Mouse (Mus musculus): Measurements from ENCODE around the gene Fam168b. TPM values are rescaled to one million over a fixed set of nuclear protein-coding genes. Genes with fewer than 3 reads are reported as not detected.
A peak's percentile ranks its signal among the peaks of the same experiment; 100 is the strongest.

Gene Fam168b
- polyA plus RNA-seq, 1 experiment from 2014 or later, result 78.0 TPM

GRCm38 (mm10) chr1:34865866-34866265 lies 23.0 kb upstream of the Fam168b start:
- H3K9ac ChIP-seq, result no peak overlapping the region

GRCm38 (mm10) chr1:34864243-34864642 lies 21.4 kb upstream of the Fam168b start:
- WGBS, result 79% methylated on average over 7 of the region's 7 CpGs
- ATAC-seq (ENCODE audit: insufficient number of reproducible peaks, low FRiP score, low TSS enrichment, low read depth), result no peak
- Histone ChIP-seq H3K9ac (no peak overlapping the region), H3K27me3 (no peaks in the 10 kb centered on the region), H3K4me2 (replicated peaks) (no peak overlapping the region), H3K9me3 (replicated peaks) (no peaks in the 10 kb centered on the region), H3K36me3 (0 out of 2 replicates have a peak, but pooled peaks cover 5% of the 10 kb centered on the region), H3K4me3 (replicated peaks) (no peak overlapping the region), H3K27ac (replicated peaks) (no peak overlapping the region), H3K4me1 (no peaks in the 10 kb centered on the region)

More at GRCm38 (mm10) chr1:34865866-34866265, 23.0 kb upstream of the Fam168b start:
- Histone ChIP-seq H3K27me3 (no peaks in the 10 kb centered on the region), H3K27ac (replicated peaks) (no peak overlapping the region), H3K4me3 (replicated peaks) (no peak overlapping the region), H3K4me1 (no peaks in the 10 kb centered on the region), H3K4me2 (replicated peaks) (no peak overlapping the region), H3K9me3 (replicated peaks) (no peaks in the 10 kb centered on the region), H3K36me3 (0 out of 2 replicates have a peak, but pooled peaks cover 5% of the 10 kb centered on the region)
- no peak for ATAC-seq (ENCODE audit: insufficient number of reproducible peaks, low FRiP score, low TSS enrichment, low read depth)
- 87% methylated on average over 9 of the region's 9 CpGs for WGBS

DNA sequence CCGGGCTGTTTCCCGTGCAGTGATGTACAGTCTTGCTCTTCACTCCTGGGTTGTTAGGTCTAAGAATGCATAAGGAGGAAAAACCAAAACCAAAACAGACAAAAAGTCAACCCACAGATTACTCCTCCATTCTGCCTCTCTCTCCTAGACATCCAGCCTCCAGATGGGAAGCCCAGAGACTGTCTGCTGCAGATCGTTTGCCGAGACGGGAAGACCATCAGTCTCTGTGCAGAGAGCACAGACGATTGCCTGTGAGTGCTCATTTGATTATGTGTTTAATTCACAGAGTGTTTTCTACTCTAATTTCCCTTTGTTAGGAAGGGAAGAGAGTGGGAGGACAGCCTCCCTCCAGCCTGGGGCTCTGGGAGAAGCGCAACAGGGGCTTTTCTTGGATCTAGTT lies 20.5 kb upstream of the Fam168b start:
- ATAC-seq (ENCODE audit: insufficient number of reproducible peaks, low FRiP score, low TSS enrichment, low read depth), result no peak
- H3K27me3 ChIP-seq, result no peaks in the 10 kb centered on the region
- H3K9me3 ChIP-seq (replicated peaks), result no peaks in the 10 kb centered on the region
- 79% methylated on average over 7 of the region's 7 CpGs for WGBS
- H3K4me1 ChIP-seq, result no peaks in the 10 kb centered on the region
- H3K4me2 ChIP-seq (replicated peaks), result no peak overlapping the region
- 0 out of 2 replicates have a peak, but pooled peaks cover 5% of the 10 kb centered on the region for H3K36me3 ChIP-seq
- H3K9ac ChIP-seq, result no peak overlapping the region
- H3K4me3 ChIP-seq (replicated peaks), result no peak overlapping the region
- H3K27ac ChIP-seq (replicated peaks), result no peak overlapping the region

DNA sequence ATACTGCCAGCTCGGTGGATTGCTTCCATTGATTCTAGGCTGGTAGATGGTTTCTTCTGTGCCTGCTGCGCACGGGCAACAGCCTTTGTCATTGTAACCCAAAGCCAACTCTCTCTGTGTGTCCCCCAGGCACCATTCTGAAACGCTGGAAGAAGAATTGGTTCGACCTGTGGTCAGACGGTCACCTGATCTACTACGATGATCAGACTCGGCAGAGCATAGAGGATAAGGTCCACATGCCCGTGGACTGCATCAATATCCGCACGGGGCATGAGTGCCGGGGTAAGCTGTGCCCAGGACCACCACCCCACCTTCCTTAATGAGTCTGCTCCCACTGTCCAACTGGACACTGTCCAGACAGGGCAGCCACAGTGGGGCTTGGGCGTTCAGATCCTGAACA lies 20.0 kb upstream of the Fam168b start:
- no peaks in the 10 kb centered on the region for H3K27me3 ChIP-seq
- H3K9ac ChIP-seq, result no peak overlapping the region
- H3K4me2 ChIP-seq (replicated peaks), result no peak overlapping the region
- 89% methylated on average over 13 of the region's 13 CpGs for WGBS
- no peaks in the 10 kb centered on the region for H3K4me1 ChIP-seq
- 0 out of 2 replicates have a peak, but pooled peaks cover 5% of the 10 kb centered on the region for H3K36me3 ChIP-seq
- no peak overlapping the region for H3K27ac ChIP-seq (replicated peaks)
- H3K9me3 ChIP-seq (replicated peaks), result no peaks in the 10 kb centered on the region
- H3K4me3 ChIP-seq (replicated peaks), result no peak overlapping the region
- ATAC-seq (ENCODE audit: insufficient number of reproducible peaks, low FRiP score, low TSS enrichment, low read depth), result no peak

DNA sequence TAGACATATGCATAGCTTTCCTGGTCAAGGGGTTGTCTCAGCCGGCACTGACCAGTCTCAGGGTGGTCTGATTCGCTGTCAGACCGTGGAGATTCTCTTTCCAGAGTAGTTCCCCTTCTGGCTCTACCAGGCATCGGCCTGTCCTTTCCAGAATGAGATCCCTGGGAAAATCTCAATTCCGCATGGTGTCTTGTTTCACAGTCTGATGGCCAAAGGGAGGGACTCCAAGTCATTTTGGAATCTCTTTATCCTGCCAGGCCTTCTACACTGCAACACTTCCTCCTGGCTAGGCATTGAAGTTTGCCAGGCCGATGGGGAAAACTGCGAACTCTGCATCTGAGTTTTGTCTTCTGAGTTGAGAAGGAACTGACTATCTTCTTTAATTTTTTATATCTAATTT lies 17.3 kb upstream of the Fam168b start:
- no peak overlapping the region for H3K4me2 ChIP-seq (replicated peaks)
- no peak overlapping the region for H3K9ac ChIP-seq
- H3K9me3 ChIP-seq (replicated peaks), result no peaks in the 10 kb centered on the region
- H3K4me1 ChIP-seq, result no peaks in the 10 kb centered on the region
- 0 out of 2 replicates have a peak, but pooled peaks cover 5% of the 10 kb centered on the region for H3K36me3 ChIP-seq
- no peaks in the 10 kb centered on the region for H3K27me3 ChIP-seq
- H3K4me3 ChIP-seq (replicated peaks), result no peak overlapping the region
- ATAC-seq (ENCODE audit: insufficient number of reproducible peaks, low FRiP score, low TSS enrichment, low read depth), result no peak
- 85% methylated on average over 7 of the region's 7 CpGs for WGBS
- no peak overlapping the region for H3K27ac ChIP-seq (replicated peaks)

DNA sequence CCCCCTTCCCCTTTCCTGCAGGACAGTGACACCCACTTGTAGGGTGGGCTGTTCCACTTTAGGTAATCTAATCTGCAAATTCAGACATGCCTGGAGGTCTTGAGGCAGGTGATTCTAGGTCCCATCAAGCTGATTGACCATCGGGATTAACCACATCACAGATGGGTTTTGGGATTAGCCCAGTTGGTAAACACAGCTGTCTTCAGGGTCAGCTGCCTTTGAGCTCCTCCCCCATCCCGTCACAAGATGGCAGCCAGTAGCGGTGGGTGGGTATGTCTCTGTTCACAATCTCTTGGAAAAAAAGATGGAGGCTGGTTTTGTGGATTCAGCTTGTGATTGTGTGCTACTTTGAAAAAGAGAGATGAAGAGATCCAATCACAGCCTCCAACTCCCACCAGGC lies 16.9 kb upstream of the Fam168b start:
- WGBS, result 88% methylated on average over 3 of the region's 3 CpGs
- H3K36me3 ChIP-seq, result 0 out of 2 replicates have a peak, but pooled peaks cover 5% of the 10 kb centered on the region
- H3K9me3 ChIP-seq (replicated peaks), result no peaks in the 10 kb centered on the region
- no peak overlapping the region for H3K9ac ChIP-seq
- no peaks in the 10 kb centered on the region for H3K27me3 ChIP-seq
- H3K27ac ChIP-seq (replicated peaks), result no peak overlapping the region
- no peak for ATAC-seq (ENCODE audit: insufficient number of reproducible peaks, low FRiP score, low TSS enrichment, low read depth)
- H3K4me1 ChIP-seq, result no peaks in the 10 kb centered on the region
- H3K4me2 ChIP-seq (replicated peaks), result no peak overlapping the region
- no peak overlapping the region for H3K4me3 ChIP-seq (replicated peaks)

DNA sequence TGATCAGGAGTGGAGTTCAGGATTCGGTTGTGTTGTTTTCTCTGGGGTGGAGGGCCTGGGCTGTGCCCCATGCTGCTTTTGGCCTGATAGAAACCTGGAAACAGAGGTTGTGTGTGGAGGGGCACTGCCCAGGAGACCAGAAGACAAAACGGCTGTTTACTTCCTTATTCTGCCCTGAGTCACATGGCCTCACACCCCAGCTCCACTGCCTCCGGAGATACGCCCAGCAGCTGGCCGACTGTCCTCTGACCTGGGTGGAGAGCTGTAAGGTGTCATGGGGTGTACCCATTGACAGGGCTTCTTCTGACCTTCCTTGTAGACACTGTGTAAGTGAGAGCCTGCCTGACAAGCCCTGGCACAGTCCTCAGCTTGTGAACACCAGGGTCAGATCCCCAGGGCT lies 15.8 kb upstream of the Fam168b start:
- Histone ChIP-seq H3K4me3 (replicated peaks) (no peak overlapping the region), H3K9me3 (replicated peaks) (no peaks in the 10 kb centered on the region), H3K27ac (replicated peaks) (no peak overlapping the region), H3K4me2 (replicated peaks) (no peak overlapping the region), H3K36me3 (0 out of 2 replicates have a peak, but pooled peaks cover 5% of the 10 kb centered on the region), H3K9ac (no peak overlapping the region), H3K4me1 (no peaks in the 10 kb centered on the region), H3K27me3 (no peaks in the 10 kb centered on the region)
- ATAC-seq (ENCODE audit: insufficient number of reproducible peaks, low FRiP score, low TSS enrichment, low read depth), result no peak
- WGBS, result 70% methylated on average over 5 of the region's 5 CpGs

DNA sequence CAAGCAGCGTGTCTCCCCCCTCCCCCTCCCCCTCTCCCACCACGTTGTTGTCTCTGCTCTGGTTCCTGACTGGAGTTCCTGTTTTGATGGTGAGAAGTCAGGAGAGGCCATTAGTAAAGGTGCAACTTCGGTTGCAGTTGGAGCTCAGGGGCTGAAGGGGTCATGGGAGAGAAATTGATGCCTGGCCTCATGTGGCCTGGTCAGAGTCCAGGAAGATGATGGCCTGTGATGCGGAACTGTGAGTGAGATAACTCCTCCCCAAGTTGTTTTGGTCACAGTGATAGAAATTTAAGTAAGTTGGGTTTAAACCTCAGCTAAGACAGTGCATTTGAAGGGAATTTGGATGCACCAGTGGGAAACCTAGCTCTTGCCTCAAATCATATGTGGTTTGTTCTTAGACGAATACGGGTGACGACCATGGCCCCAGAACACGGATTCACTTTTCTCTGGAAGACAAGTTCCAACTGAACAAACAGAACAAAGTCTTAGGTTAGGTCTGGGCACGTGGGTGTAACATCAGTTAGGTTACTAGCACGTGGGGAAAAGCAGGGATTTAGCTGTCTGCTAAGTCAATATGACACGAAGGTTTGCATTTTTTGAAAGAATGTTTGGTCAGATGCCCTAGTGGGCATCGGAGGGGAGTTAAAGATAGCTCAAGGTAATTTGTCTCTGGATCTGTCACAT lies 12.3 kb upstream of the Fam168b start:
- Histone ChIP-seq H3K9ac (no peak overlapping the region), H3K27ac (replicated peaks) (no peak overlapping the region), H3K9me3 (replicated peaks) (no peaks in the 10 kb centered on the region), H3K4me1 (0 out of 2 replicates have a peak, but pooled peaks cover 3% of the 10 kb centered on the region), H3K4me3 (replicated peaks) (no peak overlapping the region), H3K4me2 (replicated peaks) (no peak overlapping the region), H3K36me3 (no peaks in the 10 kb centered on the region), H3K27me3 (no peaks in the 10 kb centered on the region)
- WGBS, result 70% methylated on average over 12 of the region's 12 CpGs
- no peak for ATAC-seq (ENCODE audit: insufficient number of reproducible peaks, low FRiP score, low TSS enrichment, low read depth)

DNA sequence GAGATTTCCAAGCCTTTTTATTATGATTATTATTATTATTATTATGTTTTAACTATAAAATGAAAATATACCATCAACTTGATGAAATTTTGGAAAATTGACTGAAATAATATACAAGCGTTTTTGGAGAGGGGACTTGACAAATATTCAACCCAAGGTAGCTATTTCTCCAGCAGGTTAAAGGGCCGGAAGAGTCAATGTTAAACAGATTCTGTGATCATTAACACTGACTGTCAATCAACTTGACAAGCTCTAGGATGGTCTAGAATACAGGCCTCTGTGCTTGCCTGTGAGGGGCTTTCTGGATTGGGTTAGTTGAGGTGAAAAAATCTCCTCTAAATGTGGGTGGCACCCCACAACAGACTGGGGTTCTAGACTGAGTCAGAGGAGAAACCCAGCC lies 10.9 kb upstream of the Fam168b start:
- H3K4me3 ChIP-seq (replicated peaks), result no peak overlapping the region
- H3K9ac ChIP-seq, result no peak overlapping the region
- H3K27me3 ChIP-seq, result no peaks in the 10 kb centered on the region
- H3K27ac ChIP-seq (replicated peaks), result no peak overlapping the region
- no peak overlapping the region for H3K4me2 ChIP-seq (replicated peaks)
- no peak for ATAC-seq (ENCODE audit: insufficient number of reproducible peaks, low FRiP score, low TSS enrichment, low read depth)
- WGBS, result 94% methylated on average over 2 of the region's 2 CpGs
- no peaks in the 10 kb centered on the region for H3K36me3 ChIP-seq
- H3K9me3 ChIP-seq (replicated peaks), result no peaks in the 10 kb centered on the region
- H3K4me1 ChIP-seq, result 0 out of 2 replicates have a peak, but pooled peaks cover 9% of the 10 kb centered on the region

GRCm38 (mm10) chr1:34852116-34852878 lies 9.4 kb upstream of the Fam168b start:
- 71% methylated on average over 11 of the region's 11 CpGs for WGBS
- H3K9me3 ChIP-seq (replicated peaks), result no peaks in the 10 kb centered on the region
- no peaks in the 10 kb centered on the region for H3K36me3 ChIP-seq
- H3K4me2 ChIP-seq (replicated peaks), result no peak overlapping the region
- no peak overlapping the region for H3K9ac ChIP-seq
- H3K4me1 ChIP-seq, result 0 out of 2 replicates have a peak, but pooled peaks cover 9% of the 10 kb centered on the region
- no peak for ATAC-seq (ENCODE audit: insufficient number of reproducible peaks, low FRiP score, low TSS enrichment, low read depth)
- H3K4me3 ChIP-seq (replicated peaks), result no peak overlapping the region
- H3K27ac ChIP-seq (replicated peaks), result no peak overlapping the region
- H3K27me3 ChIP-seq, result no peaks in the 10 kb centered on the region

DNA sequence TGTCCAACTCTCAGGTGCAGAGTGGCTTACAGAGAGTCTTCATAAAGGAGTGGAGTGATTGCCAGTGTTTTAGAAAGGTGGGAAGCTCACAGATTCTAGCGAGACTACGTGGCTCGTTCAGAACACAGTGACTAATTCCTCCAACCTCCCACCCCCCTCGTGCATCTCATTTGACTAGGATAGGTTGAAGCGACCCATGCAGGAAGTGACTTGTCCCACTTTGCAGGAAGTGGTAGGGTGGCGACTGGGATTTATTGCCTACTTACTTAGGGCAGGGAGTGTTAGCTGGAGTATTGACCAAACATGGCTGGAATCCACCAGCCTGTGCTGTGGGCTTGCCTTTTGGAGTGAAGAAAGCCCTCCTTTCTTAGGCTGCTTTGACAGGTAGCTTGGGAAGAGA lies 8.7 kb upstream of the Fam168b start:
- Histone ChIP-seq H3K4me1 (0 out of 2 replicates have a peak, but pooled peaks cover 9% of the 10 kb centered on the region), H3K9me3 (replicated peaks) (no peaks in the 10 kb centered on the region), H3K27me3 (no peaks in the 10 kb centered on the region), H3K9ac (no peak overlapping the region), H3K4me3 (replicated peaks) (no peak overlapping the region), H3K36me3 (no peaks in the 10 kb centered on the region), H3K27ac (replicated peaks) (0 out of 2 replicates have a peak overlapping the region, but pooled peaks have one; percentile 17), H3K4me2 (replicated peaks) (peak overlapping the region; percentile 12; the same call in 1 of the 2 replicates)
- ATAC-seq (ENCODE audit: insufficient number of reproducible peaks, low FRiP score, low TSS enrichment, low read depth), result no peak
- 46% methylated on average over 6 of the region's 6 CpGs for WGBS

Measured in embryonic facial prominence, embryonic 15.5 days (tissue).